Comparison of ENCODE assay signal across 18 mouse cellular contexts in genomic region chr12:46419591-46419990, GRCm38 (mm10).
DNase-seq lines count a peak whose midpoint lies in the region; ATAC-seq and TF ChIP-seq lines count a peak whose summit lies in the region.
"Had no signal": no experiment of that assay in that cellular context is flagged by ENCODE, and none has a peak within 500 bp of the region (broad histone marks: within the 10 kb centered on the region; RNA-seq: fewer than 3 reads in every experiment).

No protein-coding gene starts in this region.

- no peaks in the 10 kb centered on the region for H3K36me3 ChIP-seq in liver, embryonic 11.5 days (ENCODE audit: control insufficient read depth, insufficient read depth, low read length)
- H3K36me3 ChIP-seq in liver, postnatal 0 days (replicated peaks; ENCODE audit: insufficient read depth, low read length), result no peaks in the 10 kb centered on the region
- H3K36me3 ChIP-seq: embryonic facial prominence, embryonic 12.5 days; forebrain, embryonic 15.5 days; heart, embryonic 15.5 days; hindbrain, embryonic 10.5 days; hindbrain, embryonic 15.5 days had no signal

- intact Hi-C loops in left cerebral cortex, postnatal 36 days (cut with DNase I), result no loop called here

- H3K9ac ChIP-seq in liver, embryonic 11.5 days (ENCODE audit: low read depth, low read length), result no peak overlapping the region
- H3K9ac ChIP-seq in liver, postnatal 0 days (replicated peaks), result no peak overlapping the region
- H3K9ac ChIP-seq: embryonic facial prominence, embryonic 12.5 days; forebrain, embryonic 15.5 days; heart, embryonic 15.5 days; hindbrain, embryonic 15.5 days had no signal

- ATAC-seq in liver, embryonic 11.5 days (replicated peaks; ENCODE audit: low FRiP score), result peak; percentile 87
- no peak for ATAC-seq in liver, postnatal 0 days
- ATAC-seq in Patski, result peak; percentile 35
- no peak for ATAC-seq in activated CD4-positive, CD25-positive, alpha-beta regulatory T cell, adult 4 months
- ATAC-seq: forebrain, embryonic 15.5 days; intestine, embryonic 16.5 days had no signal

- no peak overlapping the region for H3K4me2 ChIP-seq in liver, embryonic 11.5 days
- H3K4me2 ChIP-seq in liver, postnatal 0 days (ENCODE audit: low read depth, low read length), result no peak overlapping the region
- H3K4me2 ChIP-seq: embryonic facial prominence, embryonic 12.5 days; forebrain, embryonic 15.5 days; heart, embryonic 15.5 days; hindbrain, embryonic 15.5 days had no signal

- in situ Hi-C loops in Patski (cut with MboI; ENCODE audit: low pct_unique_long_range_greater_than_20kb), result no loop called here

- no peak for TF ChIP-seq EP300 in liver, postnatal 0 days (IDR thresholded peaks at IDR 0.05; ENCODE audit: low read depth)

- no peak overlapping the region for H3K4me3 ChIP-seq in liver, embryonic 11.5 days (ENCODE audit: low read depth, low read length)
- H3K4me3 ChIP-seq in liver, postnatal 0 days (ENCODE audit: low read depth, low read length), result no peak overlapping the region
- H3K4me3 ChIP-seq: embryonic facial prominence, embryonic 12.5 days; forebrain, embryonic 15.5 days; heart, embryonic 15.5 days; hindbrain, embryonic 10.5 days; hindbrain, embryonic 15.5 days had no signal

- CTCF ChIA-PET in Patski (lab: Charles Lee), result interaction anchor here (1.3 kb wide), 1 partner anchor 11 kb away, joined by 3 read pairs; no protein-coding TSS in a partner anchor

- H3K27me3 ChIP-seq in liver, embryonic 11.5 days (replicated peaks; ENCODE audit: control insufficient read depth, insufficient read depth, low read length), result no peaks in the 10 kb centered on the region
- H3K27me3 ChIP-seq in liver, postnatal 0 days (ENCODE audit: insufficient read depth, low read length), result no peaks in the 10 kb centered on the region
- no peaks in the 10 kb centered on the region for H3K27me3 ChIP-seq in Patski
- H3K27me3 ChIP-seq: embryonic facial prominence, embryonic 12.5 days; forebrain, embryonic 15.5 days; heart, embryonic 15.5 days; hindbrain, embryonic 15.5 days had no signal

- no peaks in the 10 kb centered on the region for H3K9me3 ChIP-seq in liver, embryonic 11.5 days (ENCODE audit: control insufficient read depth, low read length)
- H3K9me3 ChIP-seq in liver, postnatal 0 days (ENCODE audit: low read length), result no peaks in the 10 kb centered on the region
- H3K9me3 ChIP-seq: embryonic facial prominence, embryonic 12.5 days; forebrain, embryonic 15.5 days; heart, embryonic 15.5 days; hindbrain, embryonic 10.5 days; hindbrain, embryonic 15.5 days had no signal

- WGBS in liver, embryonic 11.5 days, result 64% methylated on average over 4 of the region's 4 CpGs
- WGBS in liver, postnatal 0 days (ENCODE audit: insufficient replicate concordance), result 72% methylated on average over 4 of the region's 4 CpGs

- H3K4me1 ChIP-seq in liver, embryonic 11.5 days (replicated peaks; ENCODE audit: control insufficient read depth, insufficient read depth, low read length), result no peaks in the 10 kb centered on the region
- no peaks in the 10 kb centered on the region for H3K4me1 ChIP-seq in liver, postnatal 0 days (ENCODE audit: insufficient read depth)
- H3K4me1 ChIP-seq: embryonic facial prominence, embryonic 12.5 days; heart, embryonic 15.5 days; hindbrain, embryonic 10.5 days; hindbrain, embryonic 15.5 days had no signal

- POLR2A ChIA-PET in Patski (lab: Charles Lee), result no interaction called here

- TF ChIP-seq CTCF in liver, postnatal 0 days (IDR thresholded peaks at IDR 0.05; ENCODE audit: low read depth), result no peak
- TF ChIP-seq CTCF in Patski (IDR thresholded peaks at IDR 0.05), result no peak

- H3K27ac ChIP-seq in liver, embryonic 11.5 days (ENCODE audit: low read depth, low read length), result no peak overlapping the region
- H3K27ac ChIP-seq in liver, postnatal 0 days (ENCODE audit: low read depth), result no peak overlapping the region
- H3K27ac ChIP-seq: embryonic facial prominence, embryonic 12.5 days; forebrain, embryonic 15.5 days; heart, embryonic 15.5 days; hindbrain, embryonic 10.5 days; hindbrain, embryonic 15.5 days had no signal

- no peak for DNase-seq in liver, embryonic 11.5 days (ENCODE audit: low spot score)
- DNase-seq in liver, postnatal 0 days, result no peak
- no peak for DNase-seq in Patski (ENCODE audit: low read depth, low spot score)
- DNase-seq in c-Kit-positive CD71-positive TER-119-positive erythroid progenitor cells, embryonic 14.5 days (ENCODE audit: low spot score), result peak; percentile 8
- DNase-seq in left cerebral cortex, postnatal 36 days (ENCODE audit: low spot score in 2 of 2), result no peak
- DNase-seq: adrenal gland, adult 2 months; adrenal gland, postnatal 25 days; cerebellum, adult 11-12 months; cerebellum, adult 9-10 months; cerebellum, postnatal 25 days; gastrocnemius, postnatal 14 days had no signal

Comparison
In these comparisons a context has a peak if more than half of its experiments do, and no peak if none do; other contexts are left out.
1. ATAC-seq: peak in liver, embryonic 11.5 days (single experiment) and Patski (single experiment); none in liver, postnatal 0 days (single experiment) and activated CD4-positive, CD25-positive, alpha-beta regulatory T cell, adult 4 months (single experiment).